Mouse (Mus musculus) yolk sac, embryonic 10.5 days (tissue): Measurements from ENCODE around the gene Tuba3a.
"Not testable (repeated sequence)": the region's sequence is repeated elsewhere in the genome, so short reads cannot be mapped to it uniquely, and the experiment has no call there.

ENCODE experiments used
- DNase-seq: peaks from one replicate; pipeline ENCODE4 v3.0.0-alpha.2; 2017; ENCODE audit warnings: low spot score

Tuba3a gene

GRCm38 (mm10) chr6:125307091-125307490, 21.2 kb upstream of the Tuba3a start:
- DNase-seq = no peak

- no peak for DNase-seq
Observed at GRCm38 (mm10) chr6:125305465-125305864, 19.6 kb upstream of the Tuba3a start.

GRCm38 (mm10) chr6:125304408-125304807, 18.6 kb upstream of the Tuba3a start:
- DNase-seq = not testable (repeated sequence)

- DNase-seq = no peak
Observed at GRCm38 (mm10) chr6:125303242-125303641, 17.4 kb upstream of the Tuba3a start.

GRCm38 (mm10) chr6:125302231-125302982, 16.6 kb upstream of the Tuba3a start:
- no peak for DNase-seq

GRCm38 (mm10) chr6:125300982-125301381, 15.1 kb upstream of the Tuba3a start:
- no peak for DNase-seq

- DNase-seq = no peak
Observed at GRCm38 (mm10) chr6:125297149-125297820, 11.4 kb upstream of the Tuba3a start.

- DNase-seq = no peak
Observed at GRCm38 (mm10) chr6:125294049-125294448, 8.2 kb upstream of the Tuba3a start.

GRCm38 (mm10) chr6:125292256-125292655, 6.4 kb upstream of the Tuba3a start:
- peak; percentile 72 for DNase-seq

GRCm38 (mm10) chr6:125291329-125291728, 5.5 kb upstream of the Tuba3a start:
- DNase-seq = no peak

- DNase-seq = no peak
Observed at GRCm38 (mm10) chr6:125288730-125289129, 2.9 kb upstream of the Tuba3a start.

GRCm38 (mm10) chr6:125286944-125287343, 1.1 kb upstream of the Tuba3a start:
- no peak for DNase-seq

GRCm38 (mm10) chr6:125284751-125285150, 1.1 kb downstream of the Tuba3a start:
- DNase-seq = no peak

- no peak for DNase-seq
Observed at GRCm38 (mm10) chr6:125284250-125284649, 1.6 kb downstream of the Tuba3a start.

- DNase-seq = not testable (repeated sequence)
Observed at GRCm38 (mm10) chr6:125282721-125283120, 3.1 kb downstream of the Tuba3a start.

GRCm38 (mm10) chr6:125279729-125280128, 6.1 kb downstream of the Tuba3a start:
- DNase-seq = no peak

GRCm38 (mm10) chr6:125274841-125275563, 10.8 kb downstream of the Tuba3a start:
- DNase-seq = peak; percentile 32

GRCm38 (mm10) chr6:125272228-125272785, 13.5 kb downstream of the Tuba3a start:
- DNase-seq = no peak

GRCm38 (mm10) chr6:125271455-125272227, 14.2 kb downstream of the Tuba3a start:
- peak; percentile 86 for DNase-seq

GRCm38 (mm10) chr6:125268799-125269198, 17.0 kb downstream of the Tuba3a start:
- peak; percentile 60 for DNase-seq

GRCm38 (mm10) chr6:125267469-125267868, 18.4 kb downstream of the Tuba3a start:
- DNase-seq = no peak

GRCm38 (mm10) chr6:125266600-125266999, 19.2 kb downstream of the Tuba3a start:
- not testable (repeated sequence) for DNase-seq
